Comparison of ENCODE assay signal across 12 mouse cellular contexts in the genomic region with DNA sequence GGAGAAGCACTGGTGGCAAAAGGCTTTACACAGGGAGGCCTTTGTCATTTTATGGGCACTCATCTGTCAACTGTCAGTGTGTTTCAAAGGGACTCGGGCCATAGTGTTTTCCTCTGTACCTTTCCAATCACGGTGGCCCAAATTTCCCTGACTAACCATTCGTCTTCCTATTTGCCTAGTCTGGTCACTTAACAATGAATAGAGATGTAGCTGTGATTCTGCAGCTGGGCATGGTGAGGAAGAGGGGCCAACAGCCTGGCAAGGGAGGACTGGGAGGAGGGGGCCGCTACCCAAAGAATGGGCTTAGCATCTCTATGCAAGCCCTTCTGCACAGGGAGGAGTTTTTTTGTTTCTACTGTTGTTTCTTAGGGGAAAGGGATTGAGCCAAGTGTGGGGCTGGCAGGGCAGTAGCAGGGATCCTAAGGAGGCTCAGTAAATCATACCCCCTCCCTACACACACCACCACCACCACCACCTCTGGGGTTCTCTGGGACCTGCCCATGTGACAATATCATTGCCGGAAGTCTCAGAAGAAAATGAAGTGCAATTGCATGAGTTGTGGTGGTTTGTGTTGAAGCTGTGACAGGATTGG.
"Had no signal": no experiment of that assay in that cellular context is flagged by ENCODE, and none has a peak within 500 bp of the region (broad histone marks: within the 10 kb centered on the region; RNA-seq: fewer than 3 reads in every experiment).

No protein-coding gene starts in this region.

- DNase-seq: kidney, adult 9 months; kidney, postnatal 36 days; lung, adult 18-20 months; lung, postnatal 36 days; thymus, postnatal 4 days had no signal

- H3K27ac ChIP-seq: kidney, postnatal 0 days; limb, embryonic 13.5 days; liver, embryonic 14.5 days; midbrain, embryonic 15.5 days; stomach, postnatal 0 days had no signal

- H3K9ac ChIP-seq: limb, embryonic 13.5 days; liver, embryonic 14.5 days; midbrain, embryonic 15.5 days had no signal

- H3K4me3 ChIP-seq: limb, embryonic 13.5 days; midbrain, embryonic 15.5 days had no signal

- H3K36me3 ChIP-seq: limb, embryonic 13.5 days; midbrain, embryonic 15.5 days had no signal

- ATAC-seq: lung, postnatal 0 days; midbrain, embryonic 15.5 days had no signal

- H3K9me3 ChIP-seq: limb, embryonic 13.5 days; midbrain, embryonic 15.5 days had no signal

- H3K4me2 ChIP-seq: limb, embryonic 13.5 days; midbrain, embryonic 11.5 days; midbrain, embryonic 15.5 days had no signal

- H3K4me1 ChIP-seq: midbrain, embryonic 15.5 days had no signal
